Mouse (Mus musculus): Measurements from ENCODE around the gene Gm44502. TPM values are rescaled to one million over a fixed set of nuclear protein-coding genes. Genes with fewer than 3 reads are reported as not detected.

Gene Gm44502
- polyA plus RNA-seq, 1 experiment from 2014 or later: not detected

DNA sequence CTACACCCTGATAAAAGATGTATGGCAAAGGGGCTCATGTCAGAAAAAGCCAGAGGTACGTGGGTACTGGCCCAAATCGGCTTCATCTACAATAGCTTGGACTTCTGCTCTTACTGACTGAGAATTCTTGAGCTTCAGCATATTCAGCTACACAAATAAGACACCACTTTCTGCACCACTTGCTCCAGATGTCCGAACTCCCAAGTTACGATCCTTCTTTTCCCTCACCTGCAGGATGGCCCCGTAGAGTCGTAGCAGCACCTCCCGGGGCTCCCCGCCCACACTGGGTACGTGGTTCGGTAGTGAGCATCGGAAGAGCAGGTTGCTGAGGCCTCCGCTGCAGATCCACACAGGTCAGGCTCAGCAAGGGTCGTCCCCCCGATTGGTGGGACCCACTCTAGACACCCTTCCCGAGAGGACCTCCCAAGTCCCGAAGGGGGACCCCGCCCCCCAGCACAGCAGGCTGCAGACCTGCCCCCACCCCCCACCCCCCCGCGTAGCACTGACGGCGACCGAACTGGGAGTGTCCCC, 610 bp downstream of the Gm44502 start:
- Histone ChIP-seq H3K4me2 (peak overlapping the region; percentile 87), H3K9ac (replicated peaks) (peak overlapping the region; percentile 75), H3K4me3 (replicated peaks) (peak overlapping the region; percentile 74), H3K36me3 (peaks cover 25% of the 10 kb centered on the region), H3K27me3 (no peaks in the 10 kb centered on the region), H3K9me3 (no peaks in the 10 kb centered on the region), H3K27ac (peak overlapping the region; percentile 96; the same call in 1 of the 2 replicates), H3K4me1 (replicated peaks) (peaks cover 24% of the 10 kb centered on the region)
- WGBS: 4% methylated on average over 21 of the region's 22 CpGs
- ATAC-seq (ENCODE audit: insufficient number of reproducible peaks, insufficient read depth, low FRiP score, low TSS enrichment, low read depth): peak; percentile 72; the same call in 1 of the 2 replicates

DNA sequence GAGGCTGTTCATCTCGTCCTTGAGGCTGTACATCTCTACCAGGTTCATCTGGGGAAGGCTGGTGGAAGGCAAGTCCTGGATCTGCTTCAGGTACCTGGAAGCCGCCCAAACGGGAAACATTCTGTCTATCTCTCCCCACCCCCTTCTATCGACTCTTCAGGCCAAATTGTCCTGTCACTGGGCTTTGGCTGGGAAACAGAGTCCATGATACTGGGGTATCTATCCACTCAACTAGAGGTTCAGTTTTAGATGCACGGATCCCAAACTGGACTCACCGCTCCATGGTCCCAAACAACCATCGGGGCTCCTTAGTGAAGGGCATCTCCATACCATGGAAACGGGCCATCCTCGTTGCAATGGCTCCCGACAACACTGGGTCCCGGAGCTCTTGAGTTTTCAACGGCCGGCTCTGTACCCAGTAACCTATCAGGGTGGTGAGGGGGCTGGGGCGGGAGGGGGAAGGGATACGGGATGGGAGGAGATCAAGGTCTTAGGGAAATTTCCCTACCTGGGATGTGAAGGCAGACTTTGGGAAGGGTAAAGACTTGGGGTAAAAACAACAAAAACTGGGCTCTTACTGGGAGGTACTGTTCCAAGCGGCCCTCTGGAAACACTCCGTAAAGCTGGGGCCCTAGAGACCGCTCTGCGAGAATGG, 1.2 kb downstream of the Gm44502 start:
- 84% methylated on average over 19 of the region's 19 CpGs for WGBS
- Histone ChIP-seq H3K4me3 (replicated peaks) (peak overlapping the region; percentile 74), H3K9ac (replicated peaks) (no peak overlapping the region; the same call in 1 of the 2 replicates), H3K27me3 (no peaks in the 10 kb centered on the region), H3K4me1 (replicated peaks) (peaks cover 24% of the 10 kb centered on the region), H3K4me2 (peak overlapping the region; percentile 87), H3K36me3 (peaks cover 25% of the 10 kb centered on the region), H3K27ac (no peak overlapping the region), H3K9me3 (no peaks in the 10 kb centered on the region)
- ATAC-seq (ENCODE audit: insufficient number of reproducible peaks, insufficient read depth, low FRiP score, low TSS enrichment, low read depth): no peak

DNA sequence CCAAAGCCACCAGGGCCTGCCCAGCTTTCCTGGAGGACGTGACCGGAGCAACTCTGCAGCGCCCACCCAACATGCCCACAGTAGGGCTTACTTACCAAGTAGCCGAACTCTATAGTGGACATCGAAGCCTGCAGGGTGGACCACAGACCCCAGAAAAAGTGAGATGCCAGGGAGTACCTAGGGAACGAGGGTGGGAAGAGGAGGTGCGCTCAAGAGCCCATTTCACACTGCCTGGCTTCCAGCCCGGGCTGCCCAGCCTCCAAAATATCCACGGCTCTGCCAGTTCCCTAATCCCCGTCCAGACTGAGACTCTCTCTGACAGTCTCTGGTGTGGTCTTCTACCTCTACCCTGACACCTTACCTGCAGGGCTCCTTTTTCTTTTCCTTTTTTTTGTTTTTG, 2.8 kb downstream of the Gm44502 start:
- WGBS: 90% methylated on average over 10 of the region's 10 CpGs
- H3K9me3 ChIP-seq: no peaks in the 10 kb centered on the region
- peaks cover 25% of the 10 kb centered on the region for H3K36me3 ChIP-seq
- H3K4me2 ChIP-seq: no peak overlapping the region
- peaks cover 24% of the 10 kb centered on the region for H3K4me1 ChIP-seq (replicated peaks)
- H3K4me3 ChIP-seq (replicated peaks): no peak overlapping the region
- no peaks in the 10 kb centered on the region for H3K27me3 ChIP-seq
- no peak for ATAC-seq (ENCODE audit: insufficient number of reproducible peaks, insufficient read depth, low FRiP score, low TSS enrichment, low read depth)
- H3K27ac ChIP-seq: no peak overlapping the region
- no peak overlapping the region for H3K9ac ChIP-seq (replicated peaks)

DNA sequence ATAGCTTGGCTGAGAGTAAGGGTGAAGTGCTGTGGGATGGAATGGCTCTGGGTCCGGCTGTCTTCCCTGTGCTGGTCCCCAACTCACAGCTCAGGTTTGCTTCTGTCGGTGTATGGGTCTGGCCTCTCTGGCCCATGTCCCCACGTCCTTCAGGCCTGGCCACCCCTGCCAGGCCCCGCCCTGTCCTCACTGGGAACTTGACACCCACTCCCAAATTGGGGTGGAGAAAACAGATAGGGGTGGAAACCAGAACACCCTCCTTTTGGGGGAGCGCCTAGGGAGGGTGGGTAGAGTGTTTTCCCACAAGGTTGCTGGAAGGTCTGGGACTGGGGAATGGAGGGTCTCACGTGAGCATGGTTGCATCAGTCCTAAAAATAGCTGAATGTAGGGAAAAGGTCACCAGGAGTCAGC, 3.8 kb downstream of the Gm44502 start, which contains the start of gene Cpt1b:
Gene Cpt1b (minus strand): TSS at position 153 of the 411 bp plus-strand sequence.
- peak within 1 kb of the TSS; percentile 45 for H3K4me2 ChIP-seq
- peaks cover 24% of the 10 kb centered on the region for H3K4me1 ChIP-seq (replicated peaks)
- H3K27ac ChIP-seq: no peak within 1 kb of the TSS
- no peaks in the 10 kb centered on the region for H3K9me3 ChIP-seq
- no peaks in the 10 kb centered on the region for H3K27me3 ChIP-seq
- peaks cover 25% of the 10 kb centered on the region for H3K36me3 ChIP-seq
- H3K4me3 ChIP-seq (replicated peaks): no peak within 1 kb of the TSS
- 20% methylated on average over 6 of the region's 6 CpGs for WGBS
- ATAC-seq (ENCODE audit: insufficient number of reproducible peaks, insufficient read depth, low FRiP score, low TSS enrichment, low read depth): no peak
- peak within 1 kb of the TSS; percentile 34; the same call in 1 of the 2 replicates for H3K9ac ChIP-seq (replicated peaks)

DNA sequence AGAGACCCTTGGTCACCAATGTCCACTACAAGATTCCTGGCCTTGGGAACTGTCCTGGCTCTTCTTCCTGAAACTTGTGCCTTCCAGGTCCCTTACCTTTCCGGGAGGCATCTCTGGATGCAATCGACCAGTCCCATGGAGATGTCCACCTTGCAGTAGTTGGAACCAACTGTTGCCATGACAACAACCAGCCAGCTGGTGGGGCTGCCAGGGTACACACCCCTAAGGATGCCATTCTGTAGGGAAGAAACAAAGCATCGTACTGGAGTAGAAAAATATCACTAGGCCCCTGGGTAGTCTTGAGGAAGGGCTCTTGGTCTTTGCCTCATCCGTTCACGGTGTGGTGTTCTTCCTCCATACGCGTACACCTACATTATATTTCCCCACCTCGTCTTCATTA, 4.9 kb downstream of the Gm44502 start:
- no peaks in the 10 kb centered on the region for H3K9me3 ChIP-seq
- peaks cover 33% of the 10 kb centered on the region for H3K36me3 ChIP-seq
- H3K4me1 ChIP-seq (replicated peaks): peaks cover 20% of the 10 kb centered on the region
- ATAC-seq (ENCODE audit: insufficient number of reproducible peaks, insufficient read depth, low FRiP score, low TSS enrichment, low read depth): no peak
- no peak overlapping the region for H3K4me3 ChIP-seq (replicated peaks)
- no peak overlapping the region for H3K27ac ChIP-seq
- no peak overlapping the region for H3K9ac ChIP-seq (replicated peaks)
- WGBS: 86% methylated on average over 8 of the region's 8 CpGs
- no peaks in the 10 kb centered on the region for H3K27me3 ChIP-seq
- H3K4me2 ChIP-seq: no peak overlapping the region

DNA sequence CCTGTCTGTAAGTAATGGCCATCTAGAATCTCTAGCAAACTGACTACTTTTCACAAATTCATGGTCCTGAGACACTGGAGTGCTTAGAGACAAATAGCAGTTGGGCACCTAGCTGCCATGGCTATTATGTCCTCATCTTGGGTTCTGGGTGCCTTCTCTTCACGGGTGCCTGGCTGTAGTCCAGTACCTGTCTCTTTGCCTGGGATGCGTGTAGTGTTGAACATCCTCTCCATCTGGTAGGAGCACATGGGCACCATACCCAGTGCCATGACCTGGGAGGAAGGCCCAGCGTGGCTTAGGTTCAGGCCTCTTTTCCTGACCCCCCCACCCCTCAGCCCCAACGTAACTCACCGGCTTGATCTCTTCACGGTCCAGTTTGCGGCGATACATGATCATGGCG, 7.6 kb downstream of the Gm44502 start:
- Histone ChIP-seq H3K27ac (no peak overlapping the region), H3K4me2 (no peak overlapping the region), H3K27me3 (no peaks in the 10 kb centered on the region), H3K36me3 (peaks cover 28% of the 10 kb centered on the region), H3K4me3 (replicated peaks) (no peak overlapping the region), H3K9ac (replicated peaks) (no peak overlapping the region), H3K9me3 (no peaks in the 10 kb centered on the region), H3K4me1 (replicated peaks) (peaks cover 13% of the 10 kb centered on the region)
- no peak for ATAC-seq (ENCODE audit: insufficient number of reproducible peaks, insufficient read depth, low FRiP score, low TSS enrichment, low read depth)
- 90% methylated on average over 9 of the region's 9 CpGs for WGBS

DNA sequence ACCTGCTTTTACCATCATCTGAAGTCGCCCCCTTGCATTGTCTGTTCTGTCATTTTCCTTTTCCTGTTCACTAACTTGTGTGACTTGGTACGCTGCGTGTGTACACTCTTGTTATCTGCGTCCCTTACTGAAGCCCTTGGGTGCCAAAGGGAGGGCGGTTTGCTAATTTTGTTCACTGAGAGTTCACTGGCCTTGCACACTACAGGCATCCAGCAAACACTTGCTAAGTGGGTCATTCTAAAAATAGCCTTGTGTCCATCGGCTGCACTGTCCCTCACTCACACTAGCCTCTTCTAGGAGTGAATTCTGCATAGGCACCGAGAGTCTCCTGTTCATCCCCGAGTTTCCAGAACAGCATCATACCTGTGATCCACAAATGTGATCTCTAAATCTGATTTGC, 14.2 kb downstream of the Gm44502 start:
- Histone ChIP-seq H3K4me1 (replicated peaks) (no peaks in the 10 kb centered on the region), H3K9me3 (no peaks in the 10 kb centered on the region), H3K36me3 (peaks cover 11% of the 10 kb centered on the region), H3K27me3 (no peaks in the 10 kb centered on the region), H3K9ac (replicated peaks) (no peak overlapping the region), H3K4me3 (replicated peaks) (no peak overlapping the region), H3K27ac (no peak overlapping the region), H3K4me2 (no peak overlapping the region)
- ATAC-seq (ENCODE audit: insufficient number of reproducible peaks, insufficient read depth, low FRiP score, low TSS enrichment, low read depth): no peak
- 83% methylated on average over 8 of the region's 8 CpGs for WGBS

DNA sequence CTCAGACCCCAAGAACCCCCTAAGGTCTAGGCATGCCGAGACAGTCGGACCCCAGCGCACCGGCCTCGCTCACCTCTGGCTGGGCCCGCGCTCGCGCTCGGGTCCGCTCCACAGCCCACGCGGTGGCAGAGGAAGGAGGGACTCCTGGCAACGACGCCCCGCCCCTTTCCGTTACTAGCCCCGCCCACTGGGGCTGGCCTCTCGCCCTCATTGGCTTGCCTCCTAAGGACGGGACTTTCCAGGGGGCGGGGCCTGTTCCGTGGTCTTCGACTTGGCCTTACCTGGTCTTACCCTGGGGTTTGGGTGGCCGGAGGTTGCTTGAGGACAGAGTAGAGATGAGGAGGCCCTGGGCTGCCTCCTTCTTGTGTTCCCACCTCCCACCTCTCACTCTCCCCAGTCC, 19.4 kb downstream of the Gm44502 start, which contains the start of gene Syce3:
Gene Syce3 (minus strand): TSS at position 386 of the 400 bp plus-strand sequence.
- H3K36me3 ChIP-seq: no peaks in the 10 kb centered on the region
- H3K4me3 ChIP-seq (replicated peaks): no peak within 1 kb of the TSS
- peak; percentile 42; the same call in 1 of the 2 replicates for ATAC-seq (ENCODE audit: insufficient number of reproducible peaks, insufficient read depth, low FRiP score, low TSS enrichment, low read depth)
- H3K4me1 ChIP-seq (replicated peaks): no peaks in the 10 kb centered on the region
- no peak within 1 kb of the TSS for H3K9ac ChIP-seq (replicated peaks)
- H3K27me3 ChIP-seq: no peaks in the 10 kb centered on the region
- WGBS: 81% methylated on average over 24 of the region's 24 CpGs
- H3K4me2 ChIP-seq: no peak within 1 kb of the TSS
- H3K9me3 ChIP-seq: peaks cover 16% of the 10 kb centered on the region
- H3K27ac ChIP-seq: no peak within 1 kb of the TSS

DNA sequence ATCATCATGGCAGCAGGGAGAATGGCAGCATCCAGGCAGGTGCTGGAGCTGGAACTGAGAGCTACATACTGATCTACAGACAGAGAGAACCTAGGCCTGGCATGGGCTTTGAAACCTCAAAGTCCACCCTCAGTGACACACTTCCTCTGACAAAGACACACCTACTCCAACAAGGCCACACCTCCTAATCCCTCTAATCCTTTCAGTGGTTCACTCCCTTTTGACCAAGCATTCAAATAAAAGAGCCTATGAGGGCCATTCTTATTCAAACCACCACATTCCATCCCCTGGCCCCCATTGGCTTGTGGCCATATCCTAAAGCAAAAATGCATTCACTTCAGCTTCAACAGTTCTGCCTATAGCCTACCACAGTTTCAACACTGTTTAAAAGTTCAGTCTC, 22.8 kb downstream of the Gm44502 start:
- H3K4me2 ChIP-seq: no peak overlapping the region
- H3K36me3 ChIP-seq: no peaks in the 10 kb centered on the region
- H3K27me3 ChIP-seq: no peaks in the 10 kb centered on the region
- no peak for ATAC-seq (ENCODE audit: insufficient number of reproducible peaks, insufficient read depth, low FRiP score, low TSS enrichment, low read depth)
- peaks cover 16% of the 10 kb centered on the region for H3K9me3 ChIP-seq
- no peak overlapping the region for H3K9ac ChIP-seq (replicated peaks)
- no peak overlapping the region for H3K4me3 ChIP-seq (replicated peaks)
- H3K4me1 ChIP-seq (replicated peaks): no peaks in the 10 kb centered on the region
- no peak overlapping the region for H3K27ac ChIP-seq

DNA sequence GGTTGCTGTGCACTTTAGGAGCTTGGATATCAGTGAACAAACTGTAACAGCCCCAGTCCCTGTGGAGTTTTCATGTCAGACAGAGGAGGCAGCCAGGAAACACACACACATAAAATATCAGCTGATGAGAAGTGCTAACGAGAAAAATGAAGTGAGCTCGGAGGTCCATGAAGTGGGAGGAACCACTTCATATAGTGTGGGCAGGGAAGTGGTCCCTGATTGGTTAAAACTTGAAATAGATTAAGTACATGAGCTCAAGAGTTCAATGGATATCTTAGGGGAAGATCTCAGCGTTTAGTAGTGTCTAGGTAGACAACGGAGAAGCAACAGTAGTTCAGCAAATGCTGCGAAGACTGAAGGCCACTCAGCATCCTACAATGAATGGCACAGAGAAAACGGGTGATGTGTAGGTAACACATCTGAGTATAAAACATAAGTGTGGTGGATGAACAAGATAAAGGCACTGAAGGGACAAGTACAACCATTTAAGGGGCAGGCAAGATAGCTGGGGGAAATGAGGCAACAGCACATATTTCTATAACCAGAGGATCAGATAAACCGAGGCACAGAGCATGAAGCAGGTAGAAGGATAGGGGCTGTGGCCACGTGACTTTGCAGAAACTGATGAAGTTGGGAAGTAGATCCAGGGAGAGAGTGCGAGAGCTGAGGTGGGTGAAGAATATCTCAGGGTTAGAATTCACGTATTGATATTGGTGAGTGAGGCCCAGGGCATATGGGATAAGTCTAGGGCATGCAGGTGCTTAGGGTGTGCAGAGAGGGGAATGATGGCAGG, 24.5 kb downstream of the Gm44502 start:
- no peaks in the 10 kb centered on the region for H3K27me3 ChIP-seq
- no peaks in the 10 kb centered on the region for H3K36me3 ChIP-seq
- no peak overlapping the region for H3K9ac ChIP-seq (replicated peaks)
- no peaks in the 10 kb centered on the region for H3K4me1 ChIP-seq (replicated peaks)
- no peak overlapping the region for H3K27ac ChIP-seq
- no peak overlapping the region for H3K4me2 ChIP-seq
- H3K9me3 ChIP-seq: peaks cover 16% of the 10 kb centered on the region
- no peak for ATAC-seq (ENCODE audit: insufficient number of reproducible peaks, insufficient read depth, low FRiP score, low TSS enrichment, low read depth)
- WGBS: 79% methylated on average over 10 of the region's 10 CpGs
- no peak overlapping the region for H3K4me3 ChIP-seq (replicated peaks)

DNA sequence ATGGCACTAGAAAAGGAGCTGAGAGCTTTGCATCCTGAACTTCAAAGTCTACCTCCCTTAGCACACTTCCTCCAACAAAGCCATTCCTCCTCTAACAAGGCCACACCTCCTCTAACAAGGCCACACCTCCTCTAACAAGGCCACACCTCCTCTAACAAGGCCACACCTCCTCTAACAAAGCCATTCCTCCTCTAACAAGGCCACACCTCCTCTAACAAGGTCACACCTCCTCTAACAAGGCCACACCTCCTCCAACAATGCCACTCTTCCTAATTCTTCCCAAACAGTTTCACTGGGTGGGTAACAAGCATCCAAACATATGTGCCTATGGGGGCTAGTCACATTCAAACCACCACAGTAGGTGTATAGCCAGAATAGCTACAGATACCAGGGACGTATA, 27.0 kb downstream of the Gm44502 start:
- peaks cover 4% of the 10 kb centered on the region; the same call in 1 of the 2 replicates for H3K9me3 ChIP-seq
- H3K4me1 ChIP-seq (replicated peaks): no peaks in the 10 kb centered on the region
- no peak overlapping the region for H3K9ac ChIP-seq (replicated peaks)
- ATAC-seq (ENCODE audit: insufficient number of reproducible peaks, insufficient read depth, low FRiP score, low TSS enrichment, low read depth): no peak
- H3K4me2 ChIP-seq: no peak overlapping the region
- H3K4me3 ChIP-seq (replicated peaks): no peak overlapping the region
- H3K27ac ChIP-seq: no peak overlapping the region
- H3K27me3 ChIP-seq: no peaks in the 10 kb centered on the region
- 85% methylated on average over 1 of the region's 1 CpGs for WGBS
- H3K36me3 ChIP-seq: no peaks in the 10 kb centered on the region
